Mouse (Mus musculus): ENCODE results near the gene Sntg2.

Gene Sntg2

GRCm38 (mm10) chr12:30200621-30201020, 172.6 kb downstream of the Sntg2 start:
- no peak for DNase-seq

GRCm38 (mm10) chr12:30199735-30200134, 173.4 kb downstream of the Sntg2 start:
- DNase-seq: peak; percentile 5 to 9

GRCm38 (mm10) chr12:30198250-30198649, 174.9 kb downstream of the Sntg2 start:
- DNase-seq: no peak

GRCm38 (mm10) chr12:30181721-30182120, 191.5 kb downstream of the Sntg2 start:
- DNase-seq: no peak

GRCm38 (mm10) chr12:30179623-30180022, 193.6 kb downstream of the Sntg2 start:
- DNase-seq: no peak

- DNase-seq: peak in 1 of 2 experiments; percentile 5
Observed at GRCm38 (mm10) chr12:30177966-30178365, 195.2 kb downstream of the Sntg2 start.

GRCm38 (mm10) chr12:30177529-30177928, 195.6 kb downstream of the Sntg2 start:
- no peak for DNase-seq

- no peak for DNase-seq
Observed at GRCm38 (mm10) chr12:30168491-30168890, 204.7 kb downstream of the Sntg2 start.

GRCm38 (mm10) chr12:30164538-30164937, 208.6 kb downstream of the Sntg2 start:
- no peak for DNase-seq

- DNase-seq: no peak
Observed at GRCm38 (mm10) chr12:30164005-30164404, 209.2 kb downstream of the Sntg2 start.

GRCm38 (mm10) chr12:30161731-30162406, 211.3 kb downstream of the Sntg2 start:
- no peak for DNase-seq

- DNase-seq: no peak
Observed at GRCm38 (mm10) chr12:30160475-30160874, 212.7 kb downstream of the Sntg2 start.

GRCm38 (mm10) chr12:30159788-30160187, 213.4 kb downstream of the Sntg2 start:
- no peak for DNase-seq

GRCm38 (mm10) chr12:30154079-30154673, 219.0 kb downstream of the Sntg2 start:
- no peak for DNase-seq

GRCm38 (mm10) chr12:30142085-30142484, 231.1 kb downstream of the Sntg2 start:
- no peak for DNase-seq

- DNase-seq: no peak
Observed at GRCm38 (mm10) chr12:30132524-30132923, 240.7 kb downstream of the Sntg2 start, which contains the start of gene Tpo. Gene Tpo, minus strand, starts transcription at chr12:30132624.

GRCm38 (mm10) chr12:30129411-30129716, 243.8 kb downstream of the Sntg2 start:
- no peak for DNase-seq

- peak; percentile 31 to 43 for DNase-seq
Observed at GRCm38 (mm10) chr12:30128561-30129410, 244.4 kb downstream of the Sntg2 start.
